Mouse (Mus musculus): ENCODE results near the gene Slc25a33. TPM values are rescaled to one million over a fixed set of nuclear protein-coding genes. Genes with fewer than 3 reads are reported as not detected.
"Not testable (repeated sequence)": the region's sequence is repeated elsewhere in the genome, so short reads cannot be mapped to it uniquely, and the experiment has no call there.

Gene Slc25a33
- total and polyA plus RNA-seq, 2 experiments from 2014 or later, result 20.4 to 39.6 TPM

- Histone ChIP-seq H3K4me1 (ENCODE audit: insufficient read depth, low read length) (no peaks in the 10 kb centered on the region), H3K27me3 (ENCODE audit: insufficient read depth, low read length) (no peaks in the 10 kb centered on the region), H3K4me2 (ENCODE audit: low read depth, low read length) (no peak overlapping the region), H3K4me3 (ENCODE audit: low read length) (no peak overlapping the region), H3K36me3 (ENCODE audit: insufficient read depth, low read length) (no peaks in the 10 kb centered on the region), H3K27ac (no peak overlapping the region), H3K9me3 (ENCODE audit: low read length) (no peaks in the 10 kb centered on the region), H3K9ac (replicated peaks; ENCODE audit: low read length) (no peak overlapping the region)
- TF ChIP-seq CTCF (IDR thresholded peaks at IDR 0.05; ENCODE audit: low read depth), result no peak
- ATAC-seq (peak; percentile 45; the same call in 1 of the 2 replicates), DNase-seq (ENCODE audit: low spot score) (no peak)
- WGBS, result 67% methylated on average over 14 of the region's 14 CpGs
Observed at GRCm38 (mm10) chr4:149813409-149814184, 39.5 kb upstream of the Slc25a33 start.

- H3K4me2 ChIP-seq (ENCODE audit: low read depth, low read length); H3K36me3 ChIP-seq (ENCODE audit: insufficient read depth, low read length); H3K27me3 ChIP-seq (ENCODE audit: insufficient read depth, low read length); H3K27ac ChIP-seq; ATAC-seq; H3K9ac ChIP-seq (replicated peaks; ENCODE audit: low read length); H3K4me3 ChIP-seq (ENCODE audit: low read length); H3K9me3 ChIP-seq (ENCODE audit: low read length); DNase-seq (ENCODE audit: low spot score); H3K4me1 ChIP-seq (ENCODE audit: insufficient read depth, low read length): not testable (repeated sequence)
Observed at GRCm38 (mm10) chr4:149810372-149810771, 36.3 kb upstream of the Slc25a33 start.

- Histone ChIP-seq H3K4me2 (ENCODE audit: low read depth, low read length) (no peak overlapping the region), H3K4me1 (ENCODE audit: insufficient read depth, low read length) (no peaks in the 10 kb centered on the region), H3K27ac (no peak overlapping the region), H3K4me3 (ENCODE audit: low read length) (no peak overlapping the region), H3K9ac (replicated peaks; ENCODE audit: low read length) (no peak overlapping the region), H3K9me3 (ENCODE audit: low read length) (no peaks in the 10 kb centered on the region), H3K27me3 (ENCODE audit: insufficient read depth, low read length) (no peaks in the 10 kb centered on the region), H3K36me3 (ENCODE audit: insufficient read depth, low read length) (no peaks in the 10 kb centered on the region)
- ATAC-seq, result no peak
- no peak for DNase-seq (ENCODE audit: low spot score)
- TF ChIP-seq CTCF (IDR thresholded peaks at IDR 0.05; ENCODE audit: low read depth), result no peak
- 42% methylated on average over 11 of the region's 11 CpGs for WGBS
Observed at GRCm38 (mm10) chr4:149808584-149809227, 34.6 kb upstream of the Slc25a33 start.

- no peak for ATAC-seq
- H3K9me3 ChIP-seq (ENCODE audit: low read length), result no peaks in the 10 kb centered on the region
- no peak overlapping the region for H3K9ac ChIP-seq (replicated peaks; ENCODE audit: low read length)
- H3K4me2 ChIP-seq (ENCODE audit: low read depth, low read length), result no peak overlapping the region
- TF ChIP-seq CTCF (IDR thresholded peaks at IDR 0.05; ENCODE audit: low read depth), result no peak
- 58% methylated on average over 14 of the region's 14 CpGs for WGBS
- no peak overlapping the region for H3K4me3 ChIP-seq (ENCODE audit: low read length)
- no peak for DNase-seq (ENCODE audit: low spot score)
- no peaks in the 10 kb centered on the region for H3K4me1 ChIP-seq (ENCODE audit: insufficient read depth, low read length)
- no peaks in the 10 kb centered on the region for H3K36me3 ChIP-seq (ENCODE audit: insufficient read depth, low read length)
- no peaks in the 10 kb centered on the region for H3K27me3 ChIP-seq (ENCODE audit: insufficient read depth, low read length)
- H3K27ac ChIP-seq, result no peak overlapping the region
Observed at GRCm38 (mm10) chr4:149808060-149808567, 34.0 kb upstream of the Slc25a33 start.

- TF ChIP-seq CTCF (IDR thresholded peaks at IDR 0.05; ENCODE audit: low read depth), result peak; percentile 95
- DNase-seq (ENCODE audit: low spot score) (peak; percentile 98), ATAC-seq (peak; percentile 86)
- WGBS, result 38% methylated on average over 19 of the region's 19 CpGs
- Histone ChIP-seq H3K36me3 (ENCODE audit: insufficient read depth, low read length) (no peaks in the 10 kb centered on the region), H3K27ac (no peak overlapping the region), H3K9me3 (ENCODE audit: low read length) (no peaks in the 10 kb centered on the region), H3K27me3 (ENCODE audit: insufficient read depth, low read length) (no peaks in the 10 kb centered on the region), H3K4me1 (ENCODE audit: insufficient read depth, low read length) (no peaks in the 10 kb centered on the region), H3K4me3 (ENCODE audit: low read length) (no peak overlapping the region), H3K4me2 (ENCODE audit: low read depth, low read length) (no peak overlapping the region), H3K9ac (replicated peaks; ENCODE audit: low read length) (no peak overlapping the region)
Observed at GRCm38 (mm10) chr4:149806699-149807381, 32.8 kb upstream of the Slc25a33 start.

GRCm38 (mm10) chr4:149802269-149802668, 28.2 kb upstream of the Slc25a33 start:
- Histone ChIP-seq H3K4me2 (ENCODE audit: low read depth, low read length) (no peak overlapping the region), H3K27ac (no peak overlapping the region), H3K9me3 (ENCODE audit: low read length) (no peaks in the 10 kb centered on the region), H3K9ac (replicated peaks; ENCODE audit: low read length) (no peak overlapping the region), H3K4me1 (ENCODE audit: insufficient read depth, low read length) (peaks cover 6% of the 10 kb centered on the region; the same call in 1 of the 2 replicates), H3K36me3 (ENCODE audit: insufficient read depth, low read length) (no peaks in the 10 kb centered on the region), H3K4me3 (ENCODE audit: low read length) (no peak overlapping the region), H3K27me3 (ENCODE audit: insufficient read depth, low read length) (no peaks in the 10 kb centered on the region)
- no peak for DNase-seq (ENCODE audit: low spot score)
- 0 out of 2 replicates have a peak, but pooled peaks have one; percentile 16 for ATAC-seq
- TF ChIP-seq CTCF (IDR thresholded peaks at IDR 0.05; ENCODE audit: low read depth), result no peak
- WGBS, result 25% methylated on average over 9 of the region's 9 CpGs

Data from hindbrain, postnatal 0 days (tissue).